Mouse (Mus musculus): ENCODE data around the gene Hagh. TPM values are rescaled to one million over a fixed set of nuclear protein-coding genes. Genes with fewer than 3 reads are reported as not detected.

Hagh gene
- polyA plus RNA-seq, 1 experiment from 2014 or later = 31.2 TPM

DNA sequence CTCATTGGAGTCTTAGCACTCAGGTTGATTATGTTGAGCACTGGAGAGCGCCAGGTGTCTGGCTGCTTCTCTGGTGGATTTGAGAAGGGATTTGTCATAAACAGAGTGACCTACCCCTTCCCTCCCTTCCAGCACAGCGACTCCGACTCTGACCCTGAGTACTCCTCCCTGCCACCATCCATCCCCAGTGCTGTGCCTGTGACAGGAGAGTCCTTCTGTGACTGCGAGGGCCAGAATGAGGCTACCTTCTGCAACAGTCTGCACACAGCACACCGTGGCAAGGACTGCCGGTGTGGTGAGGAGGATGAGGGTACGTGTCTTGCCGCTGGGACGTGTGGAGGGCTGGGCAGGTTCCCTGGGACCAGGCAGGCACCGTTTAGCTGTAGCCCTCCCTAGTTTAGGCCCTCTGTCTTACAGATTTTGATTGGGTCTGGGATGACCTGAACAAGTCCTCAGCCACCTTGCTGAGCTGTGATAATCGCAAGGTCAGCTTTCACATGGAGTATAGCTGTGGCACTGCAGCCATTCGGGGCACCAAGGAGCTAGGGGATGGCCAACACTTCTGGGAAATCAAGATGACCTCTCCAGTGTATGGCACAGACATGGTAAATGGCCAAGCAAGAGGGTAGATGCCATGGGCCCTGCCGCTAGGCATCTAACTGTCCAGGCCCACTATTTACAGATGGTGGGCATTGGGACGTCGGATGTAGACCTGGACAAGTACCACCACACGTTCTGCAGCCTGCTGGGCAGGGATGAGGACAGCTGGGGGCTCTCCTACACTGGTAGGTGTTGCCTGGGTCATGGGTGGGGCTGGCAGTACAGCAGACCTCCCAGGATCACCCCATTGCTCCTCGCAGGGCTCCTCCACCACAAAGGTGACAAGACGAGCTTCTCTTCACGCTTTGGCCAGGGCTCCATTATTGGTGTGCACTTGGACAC is 50.5 kb downstream of the Hagh start:
- 89% methylated on average over 18 of the region's 19 CpGs for WGBS
- peaks cover 48% of the 10 kb centered on the region for H3K36me3 ChIP-seq

DNA sequence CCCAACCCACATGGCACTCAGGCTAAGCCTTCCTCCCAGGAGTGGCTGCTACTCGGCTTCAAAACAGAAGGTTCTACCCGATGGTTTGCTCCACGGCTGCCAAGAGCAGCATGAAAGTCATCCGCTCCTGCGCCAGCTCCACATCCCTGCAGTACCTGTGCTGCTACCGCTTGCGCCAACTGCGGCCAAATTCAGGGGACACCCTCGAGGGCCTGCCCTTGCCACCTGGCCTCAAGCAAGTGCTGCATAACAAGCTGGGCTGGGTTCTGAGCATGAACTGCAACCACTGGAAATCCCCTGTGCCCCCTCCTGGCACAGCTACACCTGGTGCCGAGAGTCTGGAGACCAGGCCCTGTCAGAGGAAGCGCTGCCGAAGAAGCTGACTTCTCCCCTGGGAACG is 51.4 kb downstream of the Hagh start:
- Histone ChIP-seq H3K27me3 (no peaks in the 10 kb centered on the region), H3K36me3 (peaks cover 48% of the 10 kb centered on the region), H3K4me3 (no peak overlapping the region), H3K27ac (replicated peaks) (no peak overlapping the region), H3K9ac (replicated peaks) (no peak overlapping the region), H3K4me2 (replicated peaks) (no peak overlapping the region), H3K4me1 (peaks cover 38% of the 10 kb centered on the region), H3K9me3 (no peaks in the 10 kb centered on the region)
- WGBS = 94% methylated on average over 13 of the region's 13 CpGs
- no peak for ATAC-seq (ENCODE audit: low FRiP score, low read depth)

More for the DNA sequence above, 50.5 kb downstream of the Hagh start:
- H3K4me2 ChIP-seq (replicated peaks) = no peak overlapping the region
- H3K27me3 ChIP-seq = no peaks in the 10 kb centered on the region
- peaks cover 34% of the 10 kb centered on the region for H3K4me1 ChIP-seq
- no peak overlapping the region for H3K9ac ChIP-seq (replicated peaks)
- ATAC-seq (ENCODE audit: low FRiP score, low read depth) = no peak
- H3K9me3 ChIP-seq = no peaks in the 10 kb centered on the region
- no peak overlapping the region for H3K27ac ChIP-seq (replicated peaks)
- no peak overlapping the region for H3K4me3 ChIP-seq

DNA sequence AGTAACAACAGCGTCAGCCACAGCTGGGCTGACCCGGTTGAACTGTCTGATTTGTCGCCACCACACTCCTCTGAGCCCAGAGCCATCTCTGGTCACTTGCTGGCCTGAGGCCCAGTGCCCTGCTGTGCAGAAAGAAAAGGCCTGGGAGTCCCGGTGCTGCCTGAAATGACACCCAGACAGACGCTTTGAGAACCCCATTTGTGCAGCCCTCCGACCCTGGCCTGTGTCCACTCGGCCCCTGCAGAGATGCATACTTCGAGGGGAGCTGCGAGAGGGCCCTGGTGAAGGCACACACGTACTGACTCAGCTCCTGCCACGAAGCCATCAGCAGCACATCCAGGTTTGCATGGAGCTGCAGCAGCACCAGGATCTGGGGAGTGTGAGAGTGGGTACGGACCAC is 52.8 kb downstream of the Hagh start:
- Histone ChIP-seq H3K4me1 (peaks cover 42% of the 10 kb centered on the region), H3K4me2 (replicated peaks) (no peak overlapping the region), H3K9me3 (no peaks in the 10 kb centered on the region), H3K9ac (replicated peaks) (no peak overlapping the region), H3K27ac (replicated peaks) (no peak overlapping the region), H3K4me3 (0 out of 2 replicates have a peak overlapping the region, but pooled peaks have one; percentile 10), H3K36me3 (peaks cover 53% of the 10 kb centered on the region), H3K27me3 (no peaks in the 10 kb centered on the region)
- 94% methylated on average over 12 of the region's 12 CpGs for WGBS
- no peak for ATAC-seq (ENCODE audit: low FRiP score, low read depth)

DNA sequence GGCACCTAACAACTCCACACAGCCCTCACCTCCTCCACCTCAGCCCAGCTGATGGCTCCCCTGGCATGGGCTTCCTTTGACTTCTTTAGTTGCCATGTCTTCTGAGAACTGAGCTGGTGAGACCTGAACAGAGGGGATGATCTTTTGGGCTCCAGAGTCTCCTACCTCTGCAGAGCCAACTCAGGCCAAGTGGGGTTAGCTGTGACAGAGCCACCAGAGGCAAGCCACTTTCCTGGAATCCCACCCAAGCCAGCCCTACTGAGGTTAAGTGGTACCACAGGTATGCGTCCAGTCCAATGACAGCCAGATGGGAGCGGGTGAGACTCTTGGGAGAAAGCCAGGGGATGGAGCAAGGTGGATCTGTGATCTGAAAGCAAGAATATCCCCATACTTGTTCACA is 53.3 kb downstream of the Hagh start:
- ATAC-seq (ENCODE audit: low FRiP score, low read depth) = no peak
- H3K4me3 ChIP-seq = 0 out of 2 replicates have a peak overlapping the region, but pooled peaks have one; percentile 10
- no peak overlapping the region for H3K9ac ChIP-seq (replicated peaks)
- no peaks in the 10 kb centered on the region for H3K27me3 ChIP-seq
- no peak overlapping the region for H3K4me2 ChIP-seq (replicated peaks)
- peaks cover 40% of the 10 kb centered on the region for H3K4me1 ChIP-seq
- 91% methylated on average over 2 of the region's 2 CpGs for WGBS
- H3K27ac ChIP-seq (replicated peaks) = no peak overlapping the region
- peaks cover 58% of the 10 kb centered on the region for H3K36me3 ChIP-seq
- no peaks in the 10 kb centered on the region for H3K9me3 ChIP-seq

DNA sequence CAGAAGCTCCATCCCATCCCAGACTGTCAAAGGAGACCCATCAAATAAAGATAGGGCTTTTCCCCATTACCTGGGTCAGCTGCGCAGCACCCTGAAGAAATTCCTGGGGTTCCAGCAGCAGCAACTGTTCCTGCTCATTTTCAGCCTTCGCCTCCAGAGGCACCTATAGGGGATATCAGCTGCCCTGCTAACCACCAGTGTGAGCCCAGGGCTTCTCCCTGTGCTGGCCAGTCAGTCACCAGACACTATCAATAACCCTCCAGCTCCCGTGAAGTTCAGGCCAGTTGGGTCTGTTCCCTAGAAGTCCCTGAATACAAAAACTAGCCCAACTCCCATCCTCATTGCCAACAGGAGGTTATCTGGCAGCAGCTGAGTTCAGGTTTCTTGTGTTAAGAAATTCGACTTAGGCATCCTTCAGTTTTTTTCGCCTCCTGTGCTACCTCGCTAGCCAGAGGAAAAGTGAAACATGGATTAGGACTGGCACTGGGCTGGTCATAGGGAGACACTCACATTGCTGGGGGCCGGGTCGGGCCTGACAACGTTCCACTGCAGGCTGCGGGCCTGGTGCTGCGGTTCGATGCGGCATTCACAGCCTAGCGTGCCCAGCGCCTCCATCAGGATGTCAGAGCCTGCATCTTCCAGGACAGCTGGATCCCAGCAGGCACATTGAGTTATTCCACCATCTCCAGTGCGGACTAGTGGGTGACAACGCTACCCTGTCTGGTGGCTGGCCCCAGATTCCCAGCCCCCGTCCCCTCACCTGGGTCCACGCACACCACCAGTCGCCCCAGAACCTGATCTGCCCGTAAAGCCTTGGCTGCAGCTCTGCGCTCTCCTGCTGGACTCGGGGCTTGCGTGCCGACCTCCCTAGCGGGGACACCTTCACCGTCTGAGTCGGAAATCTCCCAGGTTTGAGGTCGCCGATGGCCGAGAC is 54.4 kb downstream of the Hagh start:
- peaks cover 65% of the 10 kb centered on the region for H3K36me3 ChIP-seq
- 12% methylated on average over 31 of the region's 31 CpGs for WGBS
- ATAC-seq (ENCODE audit: low FRiP score, low read depth) = peak; percentile 10; the same call in 1 of the 2 replicates

DNA sequence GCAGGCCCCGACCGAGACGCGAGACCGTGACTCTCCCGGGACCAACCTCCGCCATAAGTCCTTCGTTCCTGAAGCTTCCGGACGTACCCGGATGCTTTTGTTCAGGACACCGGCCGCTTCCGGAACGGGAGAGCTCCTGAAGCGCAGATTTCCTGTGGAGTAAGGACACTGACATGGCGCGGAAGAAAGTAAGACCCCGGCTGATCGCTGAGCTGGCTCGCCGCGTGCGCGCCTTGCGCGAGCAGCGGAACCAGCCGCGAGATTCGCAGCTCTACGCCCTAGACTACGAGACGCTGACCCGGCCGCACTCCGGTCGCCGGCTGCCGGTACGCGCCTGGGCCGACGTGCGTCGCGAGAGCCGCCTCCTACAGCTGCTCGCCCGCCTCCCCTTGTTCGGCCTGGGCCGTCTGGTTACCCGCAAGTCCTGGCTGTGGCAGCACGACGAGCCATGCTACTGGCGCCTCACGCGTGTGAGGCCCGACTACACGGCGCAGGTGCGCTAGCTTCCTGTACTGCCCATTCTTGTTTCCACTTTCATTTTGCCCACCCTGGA is 55.1 kb downstream of the Hagh start, which contains the start of the genes Eme2 and Mrps34:
TSS of gene Eme2 (minus strand) at position 93 of the 553 bp plus-strand sequence.
TSS of gene Mrps34 (plus strand) at position 122 of the 553 bp plus-strand sequence.
- WGBS = under 1% methylated on average over 62 of the region's 62 CpGs
- Histone ChIP-seq H3K9ac (replicated peaks) (peak within 1 kb of the TSS; percentile 87), H3K9me3 (no peaks in the 10 kb centered on the region), H3K4me1 (peaks cover 37% of the 10 kb centered on the region), H3K27ac (replicated peaks) (peak within 1 kb of the TSS; percentile 79), H3K4me2 (replicated peaks) (peak within 1 kb of the TSS; percentile 100), H3K36me3 (peaks cover 66% of the 10 kb centered on the region), H3K4me3 (peak within 1 kb of the TSS; percentile 91), H3K27me3 (no peaks in the 10 kb centered on the region)
- peak; percentile 42 for ATAC-seq (ENCODE audit: low FRiP score, low read depth)

More for the DNA sequence above, 54.4 kb downstream of the Hagh start:
- H3K9ac ChIP-seq (replicated peaks) = peak overlapping the region; percentile 87
- peaks cover 37% of the 10 kb centered on the region for H3K4me1 ChIP-seq
- peak overlapping the region; percentile 79 for H3K27ac ChIP-seq (replicated peaks)
- H3K9me3 ChIP-seq = no peaks in the 10 kb centered on the region
- no peaks in the 10 kb centered on the region for H3K27me3 ChIP-seq
- peak overlapping the region; percentile 91 for H3K4me3 ChIP-seq
- peak overlapping the region; percentile 100 for H3K4me2 ChIP-seq (replicated peaks)

DNA sequence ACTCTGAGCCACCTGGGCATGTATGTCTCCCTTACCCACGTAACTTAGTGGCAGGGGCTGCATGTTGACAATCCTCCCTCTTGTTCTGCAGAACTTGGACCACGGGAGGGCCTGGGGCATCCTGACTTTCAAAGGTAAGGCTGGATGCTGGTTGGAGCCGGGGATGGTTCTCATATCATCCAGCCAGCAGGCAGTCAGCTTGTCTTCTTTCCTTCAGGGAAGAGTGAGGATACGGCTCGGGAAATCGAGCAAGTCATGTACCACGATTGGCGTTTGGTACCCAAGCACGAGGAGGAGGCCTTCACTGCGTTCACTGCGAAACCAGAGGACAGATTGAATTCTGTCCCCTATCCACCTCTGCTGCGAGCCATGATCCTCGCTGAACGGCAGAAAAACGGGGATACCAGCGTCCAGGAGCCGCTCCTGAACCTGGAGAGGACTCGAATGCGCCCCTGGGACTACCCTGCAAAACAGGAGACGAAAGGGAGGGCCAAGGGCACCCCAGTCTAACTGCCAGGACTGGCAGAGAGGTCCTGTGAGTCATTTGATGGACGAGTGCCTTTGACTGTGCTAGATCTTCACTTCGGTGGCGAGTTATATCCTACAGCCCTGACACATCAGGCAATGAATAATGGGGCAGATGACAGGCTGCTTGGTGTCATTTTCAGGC is 55.8 kb downstream of the Hagh start:
- 13% methylated on average over 23 of the region's 23 CpGs for WGBS
- Histone ChIP-seq H3K27me3 (no peaks in the 10 kb centered on the region), H3K9ac (replicated peaks) (peak overlapping the region; percentile 87), H3K4me3 (peak overlapping the region; percentile 91), H3K4me1 (peaks cover 37% of the 10 kb centered on the region), H3K9me3 (no peaks in the 10 kb centered on the region), H3K4me2 (replicated peaks) (peak overlapping the region; percentile 100), H3K36me3 (peaks cover 66% of the 10 kb centered on the region), H3K27ac (replicated peaks) (peak overlapping the region; percentile 79)
- peak; percentile 4; the same call in 1 of the 2 replicates for ATAC-seq (ENCODE audit: low FRiP score, low read depth)

DNA sequence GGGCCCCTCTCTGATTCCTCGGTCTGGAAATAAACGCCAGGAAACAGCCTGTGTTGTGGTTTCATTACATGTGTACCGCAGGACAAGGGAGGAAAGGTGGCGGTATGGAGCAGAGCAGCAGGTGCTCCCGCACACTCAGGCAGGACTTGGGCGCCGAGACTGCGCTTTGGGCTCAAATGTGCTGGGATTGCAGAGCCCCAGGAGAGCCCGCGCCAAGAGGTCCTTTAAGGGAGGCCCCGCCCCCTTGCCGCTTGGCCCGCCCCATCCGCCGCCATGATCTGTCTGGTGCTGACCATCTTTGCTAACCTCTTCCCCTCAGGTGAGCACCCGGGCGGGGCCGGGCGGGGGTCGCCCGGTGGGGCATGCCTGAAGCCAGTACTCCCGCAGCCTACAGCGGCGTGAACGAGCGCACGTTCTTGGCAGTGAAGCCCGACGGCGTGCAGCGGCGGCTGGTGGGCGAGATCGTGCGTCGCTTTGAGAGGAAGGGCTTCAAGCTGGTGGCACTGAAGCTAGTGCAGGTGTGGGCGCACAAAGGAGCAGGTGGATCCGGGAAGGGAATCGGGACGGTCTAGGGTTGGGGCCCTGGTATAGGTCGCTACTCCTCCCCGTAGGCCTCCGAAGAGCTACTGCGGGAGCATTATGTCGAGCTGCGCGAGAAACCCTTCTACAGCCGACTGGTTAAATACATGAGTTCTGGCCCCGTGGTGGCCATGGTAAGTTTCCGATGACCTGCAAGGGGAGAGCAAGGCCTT is 56.5 kb downstream of the Hagh start, which contains the start of gene Nme3:
TSS of gene Nme3 (plus strand) at position 260 of the 752 bp plus-strand sequence.
- Histone ChIP-seq H3K9me3 (no peaks in the 10 kb centered on the region), H3K36me3 (peaks cover 66% of the 10 kb centered on the region), H3K4me1 (peaks cover 37% of the 10 kb centered on the region), H3K27ac (replicated peaks) (peak within 1 kb of the TSS; percentile 79), H3K4me3 (peak within 1 kb of the TSS; percentile 91), H3K27me3 (no peaks in the 10 kb centered on the region), H3K9ac (replicated peaks) (peak within 1 kb of the TSS; percentile 87), H3K4me2 (replicated peaks) (peak within 1 kb of the TSS; percentile 100)
- peak; percentile 73 for ATAC-seq (ENCODE audit: low FRiP score, low read depth)
- 1% methylated on average over 50 of the region's 50 CpGs for WGBS

DNA sequence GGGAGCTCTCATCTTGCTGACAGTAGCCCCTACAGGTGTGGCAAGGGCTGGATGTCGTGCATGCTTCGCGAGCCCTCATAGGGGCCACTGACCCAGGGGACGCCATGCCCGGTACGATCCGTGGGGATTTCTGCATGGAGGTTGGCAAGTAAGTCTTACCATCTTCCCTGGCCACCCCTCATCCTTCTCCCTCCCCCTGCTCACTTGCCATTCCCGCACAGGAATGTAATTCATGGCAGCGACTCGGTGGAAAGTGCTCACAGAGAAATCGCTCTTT is 57.0 kb downstream of the Hagh start:
- peak overlapping the region; percentile 65; the same call in 1 of the 2 replicates for H3K27ac ChIP-seq (replicated peaks)
- ATAC-seq (ENCODE audit: low FRiP score, low read depth) = 0 out of 2 replicates have a peak, but pooled peaks have one; percentile 1
- H3K4me1 ChIP-seq = peaks cover 37% of the 10 kb centered on the region
- peak overlapping the region; percentile 100 for H3K4me2 ChIP-seq (replicated peaks)
- H3K9me3 ChIP-seq = no peaks in the 10 kb centered on the region
- peak overlapping the region; percentile 91 for H3K4me3 ChIP-seq
- WGBS = 39% methylated on average over 11 of the region's 11 CpGs
- H3K9ac ChIP-seq (replicated peaks) = peak overlapping the region; percentile 87
- H3K27me3 ChIP-seq = no peaks in the 10 kb centered on the region
- peaks cover 66% of the 10 kb centered on the region for H3K36me3 ChIP-seq

DNA sequence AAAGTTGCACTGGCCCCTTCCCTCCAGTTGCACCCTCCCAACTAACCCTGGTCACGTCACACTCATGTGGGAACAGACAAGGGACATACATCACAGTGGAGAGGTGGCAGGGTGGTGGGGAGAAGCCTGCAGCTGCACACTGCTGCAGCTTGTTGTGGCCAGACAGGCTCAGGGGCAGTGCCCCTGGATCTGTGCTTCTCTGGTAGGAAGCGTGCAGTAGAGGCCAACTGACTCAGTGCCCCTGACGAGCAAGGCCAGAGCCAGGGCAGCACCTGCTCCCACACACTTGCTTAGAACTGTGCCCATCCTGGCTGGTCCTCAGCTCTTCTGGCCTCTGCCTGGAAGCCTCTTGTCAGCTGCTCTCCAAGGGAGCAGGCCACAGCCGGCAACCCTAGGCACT is 57.7 kb downstream of the Hagh start:
- Histone ChIP-seq H3K4me2 (replicated peaks) (peak overlapping the region; percentile 100), H3K9ac (replicated peaks) (no peak overlapping the region; the same call in 1 of the 2 replicates), H3K27ac (replicated peaks) (no peak overlapping the region), H3K9me3 (no peaks in the 10 kb centered on the region), H3K36me3 (peaks cover 66% of the 10 kb centered on the region), H3K4me3 (peak overlapping the region; percentile 91), H3K27me3 (no peaks in the 10 kb centered on the region), H3K4me1 (peaks cover 37% of the 10 kb centered on the region)
- WGBS = 84% methylated on average over 4 of the region's 4 CpGs
- ATAC-seq (ENCODE audit: low FRiP score, low read depth) = no peak

Measured in midbrain, embryonic 12.5 days (tissue).